Mouse (Mus musculus) 3T3-L1 (cell line): ENCODE measurements around the gene Pawr.

Experiments
- DNase-seq: peaks from one replicate; pipeline ENCODE4 v3.0.0-alpha.2; 2015; ENCODE audit warnings: low read depth, low spot score

The Pawr gene

GRCm38 (mm10) chr10:108331784-108332561 is at the start of gene Pawr:
Gene Pawr, plus strand, starts transcription at chr10:108332121.
- peak; percentile 55 for DNase-seq

- no peak for DNase-seq
These were observed 49.6 kb upstream of the Pawr start for GRCm38 (mm10) chr10:108282351-108282750.

GRCm38 (mm10) chr10:108283418-108283817 is 48.5 kb upstream of the Pawr start:
- no peak for DNase-seq

GRCm38 (mm10) chr10:108283837-108284236 is 48.1 kb upstream of the Pawr start:
- no peak for DNase-seq

- DNase-seq, result no peak
These were observed 47.5 kb upstream of the Pawr start for GRCm38 (mm10) chr10:108284445-108284844.

GRCm38 (mm10) chr10:108284977-108285376 is 46.9 kb upstream of the Pawr start:
- DNase-seq, result no peak

GRCm38 (mm10) chr10:108286658-108287437 is 45.1 kb upstream of the Pawr start:
- no peak for DNase-seq

- DNase-seq, result no peak
These were observed 44.5 kb upstream of the Pawr start for GRCm38 (mm10) chr10:108287438-108287801.

GRCm38 (mm10) chr10:108290046-108290445 is 41.9 kb upstream of the Pawr start:
- no peak for DNase-seq

- DNase-seq, result peak; percentile 57
These were observed 40.0 kb upstream of the Pawr start for GRCm38 (mm10) chr10:108291688-108292471.

- no peak for DNase-seq
These were observed 39.3 kb upstream of the Pawr start for GRCm38 (mm10) chr10:108292651-108293050.

- DNase-seq, result no peak
These were observed 38.2 kb upstream of the Pawr start for GRCm38 (mm10) chr10:108293620-108294195.

- DNase-seq, result no peak
These were observed 37.2 kb upstream of the Pawr start for GRCm38 (mm10) chr10:108294766-108295165.

GRCm38 (mm10) chr10:108296446-108296845 is 35.5 kb upstream of the Pawr start:
- DNase-seq, result no peak

- DNase-seq, result no peak
These were observed 33.7 kb upstream of the Pawr start for GRCm38 (mm10) chr10:108298261-108298660.

GRCm38 (mm10) chr10:108298841-108299545 is 32.9 kb upstream of the Pawr start:
- DNase-seq, result no peak

GRCm38 (mm10) chr10:108299828-108300227 is 32.1 kb upstream of the Pawr start:
- no peak for DNase-seq

- DNase-seq, result peak; percentile 82
These were observed 31.1 kb upstream of the Pawr start for GRCm38 (mm10) chr10:108300843-108301242.

- DNase-seq, result peak; percentile 75
These were observed 24.1 kb upstream of the Pawr start for GRCm38 (mm10) chr10:108307772-108308171.

GRCm38 (mm10) chr10:108310195-108310594 is 21.7 kb upstream of the Pawr start:
- no peak for DNase-seq

- no peak for DNase-seq
These were observed 20.5 kb upstream of the Pawr start for GRCm38 (mm10) chr10:108311396-108311795.
